Mouse (Mus musculus): Measurements from ENCODE around the gene Tmem86a. TPM values are rescaled to one million over a fixed set of nuclear protein-coding genes. Genes with fewer than 3 reads are reported as not detected.
A peak's percentile ranks its signal among the peaks of the same experiment; 100 is the strongest.
"Not testable (repeated sequence)": the region's sequence is repeated elsewhere in the genome, so short reads cannot be mapped to it uniquely, and the experiment has no call there.

Tmem86a gene
- polyA plus RNA-seq, 1 experiment from 2014 or later = 30.2 TPM

DNA sequence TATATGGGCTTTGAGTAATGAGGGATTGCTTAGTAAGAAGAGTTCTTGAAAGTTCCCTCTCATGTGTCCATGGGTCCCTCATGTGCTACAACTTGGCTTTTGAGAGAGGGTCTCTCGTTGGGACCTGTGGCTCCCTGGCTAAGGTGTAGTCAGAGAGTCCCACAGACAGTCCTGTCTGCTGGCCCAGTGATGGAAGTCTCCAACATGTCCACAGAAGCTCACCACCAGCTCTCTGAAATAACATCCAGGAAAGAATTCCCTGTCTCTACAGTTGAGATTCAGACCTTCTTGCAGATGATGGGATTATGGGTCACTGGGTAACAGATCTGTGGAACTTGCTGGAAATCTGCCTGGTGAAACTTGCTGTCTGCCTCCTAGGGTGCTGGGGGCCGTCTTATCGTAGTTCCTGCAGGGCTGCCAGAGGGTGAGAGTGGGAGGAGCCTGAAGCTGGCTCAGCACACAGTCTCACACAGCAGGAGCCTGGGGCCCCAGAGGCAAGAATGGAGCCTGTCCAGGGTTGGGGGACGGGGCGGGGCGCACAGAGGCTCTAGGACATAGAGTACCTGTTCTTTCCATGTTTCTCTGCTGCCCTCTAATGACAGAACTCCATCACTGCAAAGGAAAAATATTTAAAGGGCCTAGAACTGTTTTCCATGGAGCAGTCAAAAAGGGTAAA lies 34.9 kb upstream of the Tmem86a start:
- peak; percentile 97 for ATAC-seq (replicated peaks; ENCODE audit: low FRiP score)
- H3K9ac ChIP-seq = no peak overlapping the region

DNA sequence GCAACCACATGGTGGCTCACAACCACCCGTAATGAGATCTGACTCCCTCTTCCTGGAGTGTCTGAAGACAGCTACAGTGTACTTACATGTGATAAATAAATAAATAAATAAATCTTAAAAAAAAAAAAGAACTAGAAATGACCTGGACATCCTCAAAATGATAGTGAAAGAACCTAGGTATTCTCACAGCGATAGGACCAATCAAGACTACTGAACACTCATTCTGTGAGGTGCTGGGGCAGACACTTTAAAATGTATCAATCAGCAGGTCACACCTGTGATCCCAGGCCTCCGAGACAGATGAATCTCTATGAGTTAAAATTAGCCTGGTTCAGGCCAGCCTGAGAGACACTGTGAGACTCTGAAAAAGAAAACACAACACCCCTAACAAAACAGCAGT lies 33.8 kb upstream of the Tmem86a start:
- no peak for ATAC-seq (replicated peaks; ENCODE audit: low FRiP score)
- H3K4me2 ChIP-seq = no peak overlapping the region
- no peaks in the 10 kb centered on the region for H3K36me3 ChIP-seq
- H3K4me1 ChIP-seq = peaks cover 21% of the 10 kb centered on the region
- H3K9ac ChIP-seq = no peak overlapping the region
- H3K4me3 ChIP-seq (replicated peaks) = no peak overlapping the region
- H3K9me3 ChIP-seq (replicated peaks) = no peaks in the 10 kb centered on the region
- H3K27me3 ChIP-seq = peaks cover 3% of the 10 kb centered on the region; the same call in 1 of the 2 replicates
- 79% methylated on average over 3 of the region's 3 CpGs for WGBS
- H3K27ac ChIP-seq = no peak overlapping the region

More for the DNA sequence above, 34.9 kb upstream of the Tmem86a start:
- Histone ChIP-seq H3K9me3 (replicated peaks) (no peaks in the 10 kb centered on the region), H3K27me3 (peaks cover 2% of the 10 kb centered on the region; the same call in 1 of the 2 replicates), H3K4me3 (replicated peaks) (peak overlapping the region; percentile 17; the same call in 1 of the 2 replicates), H3K4me1 (peaks cover 17% of the 10 kb centered on the region), H3K36me3 (no peaks in the 10 kb centered on the region), H3K4me2 (peak overlapping the region; percentile 52), H3K27ac (peak overlapping the region; percentile 39)
- 7% methylated on average over 6 of the region's 6 CpGs for WGBS

DNA sequence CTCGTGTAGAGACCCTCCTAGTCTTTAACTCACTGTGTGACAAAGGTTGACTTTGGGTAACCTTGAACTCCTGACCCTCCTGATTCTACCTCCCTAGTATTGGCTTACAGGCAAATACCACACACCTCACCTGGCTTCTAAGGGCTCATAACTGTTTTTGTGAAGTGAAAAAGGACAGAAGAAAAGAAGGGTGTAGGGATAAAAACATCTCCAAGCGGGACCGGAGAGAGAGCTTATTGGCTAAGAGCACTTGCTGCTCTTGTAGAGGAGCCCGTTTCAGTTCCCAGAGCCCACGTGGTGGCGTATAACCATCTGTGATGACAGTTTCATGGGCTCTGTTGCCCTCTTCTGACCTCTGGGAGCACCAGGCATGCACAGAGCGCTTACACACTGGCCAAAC lies 33.3 kb upstream of the Tmem86a start:
- Histone ChIP-seq H3K4me2 (no peak overlapping the region), H3K9me3 (replicated peaks) (no peaks in the 10 kb centered on the region), H3K27me3 (peaks cover 3% of the 10 kb centered on the region; the same call in 1 of the 2 replicates), H3K4me1 (peaks cover 21% of the 10 kb centered on the region), H3K36me3 (no peaks in the 10 kb centered on the region), H3K27ac (no peak overlapping the region), H3K9ac (no peak overlapping the region), H3K4me3 (replicated peaks) (no peak overlapping the region)
- ATAC-seq (replicated peaks; ENCODE audit: low FRiP score) = no peak
- 43% methylated on average over 7 of the region's 7 CpGs for WGBS

DNA sequence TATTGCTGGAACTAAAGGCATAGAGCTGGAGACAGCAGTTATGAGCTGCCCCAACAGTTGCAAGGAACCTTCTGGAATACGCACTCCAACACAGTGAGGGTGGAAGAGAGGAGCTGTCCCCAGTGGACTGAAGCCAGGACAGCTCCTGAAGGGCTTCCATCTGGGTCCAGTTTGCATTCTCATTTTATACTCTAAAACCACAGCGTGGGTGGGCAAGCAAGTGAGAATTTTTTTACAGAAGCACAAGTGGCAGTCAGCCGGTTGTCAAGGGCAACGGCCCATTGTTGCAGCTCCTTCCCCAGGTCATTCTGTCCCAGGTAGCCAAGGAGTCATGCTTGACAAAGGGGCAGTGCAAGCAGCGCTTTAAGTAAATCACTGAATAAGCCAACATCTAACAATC lies 30.8 kb upstream of the Tmem86a start:
- no peak for ATAC-seq (replicated peaks; ENCODE audit: low FRiP score)
- 77% methylated on average over 5 of the region's 5 CpGs for WGBS
- Histone ChIP-seq H3K36me3 (no peaks in the 10 kb centered on the region), H3K9ac (no peak overlapping the region), H3K9me3 (replicated peaks) (no peaks in the 10 kb centered on the region), H3K4me3 (replicated peaks) (no peak overlapping the region), H3K4me1 (peaks cover 12% of the 10 kb centered on the region), H3K27ac (no peak overlapping the region), H3K4me2 (no peak overlapping the region), H3K27me3 (peaks cover 3% of the 10 kb centered on the region; the same call in 1 of the 2 replicates)

DNA sequence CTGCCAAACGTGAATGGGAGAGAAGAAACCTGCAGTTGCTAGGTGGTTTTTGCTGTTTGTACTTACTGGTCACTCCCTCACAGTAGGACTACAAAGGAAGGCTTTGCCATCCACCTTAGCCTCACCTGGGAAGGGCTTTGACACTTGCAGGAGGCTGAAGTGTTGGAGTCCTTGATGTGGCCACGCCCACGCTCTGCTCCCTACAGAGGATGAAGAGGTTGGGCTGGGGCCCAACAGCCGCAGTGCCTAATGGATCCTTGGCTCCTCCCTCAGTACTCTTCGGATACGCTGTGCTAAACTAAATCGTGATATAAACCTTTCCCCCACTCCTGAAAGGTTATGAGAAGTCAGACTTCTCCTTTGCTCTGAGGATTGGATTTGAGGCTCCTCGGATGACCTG lies 29.4 kb upstream of the Tmem86a start:
- Histone ChIP-seq H3K4me2 (peak overlapping the region; percentile 17; the same call in 1 of the 2 replicates), H3K9ac (no peak overlapping the region), H3K9me3 (replicated peaks) (no peaks in the 10 kb centered on the region), H3K27ac (no peak overlapping the region), H3K36me3 (no peaks in the 10 kb centered on the region), H3K4me3 (replicated peaks) (peak overlapping the region; percentile 1; the same call in 1 of the 2 replicates), H3K4me1 (peaks cover 4% of the 10 kb centered on the region; the same call in 1 of the 2 replicates), H3K27me3 (peaks cover 3% of the 10 kb centered on the region; the same call in 1 of the 2 replicates)
- 9% methylated on average over 8 of the region's 8 CpGs for WGBS
- ATAC-seq (replicated peaks; ENCODE audit: low FRiP score) = no peak

DNA sequence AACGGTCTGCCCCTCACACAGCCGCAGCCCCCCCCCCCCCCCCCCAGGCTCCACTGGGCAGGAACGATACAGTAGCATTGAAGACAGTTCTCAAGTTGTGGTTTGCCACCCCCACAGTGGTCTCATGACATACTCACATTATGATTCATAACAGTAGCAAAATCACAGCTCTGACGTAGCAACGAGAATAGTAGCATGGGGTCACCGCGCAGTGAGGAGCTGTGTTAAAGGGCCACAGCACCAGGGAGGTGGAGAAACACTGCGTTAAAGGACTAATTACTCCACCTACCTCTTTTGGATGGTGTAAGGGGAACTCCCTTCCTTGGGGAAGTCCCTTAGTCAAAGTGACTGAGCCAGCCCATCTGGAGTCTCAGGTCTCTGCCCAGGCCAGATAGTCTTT lies 27.9 kb upstream of the Tmem86a start:
- ATAC-seq (replicated peaks; ENCODE audit: low FRiP score) = no peak; the same call in 1 of the 2 replicates
- WGBS = 50% methylated on average over 8 of the region's 8 CpGs
- H3K9ac ChIP-seq = no peak overlapping the region
- peaks cover 3% of the 10 kb centered on the region; the same call in 1 of the 2 replicates for H3K27me3 ChIP-seq
- peaks cover 4% of the 10 kb centered on the region; the same call in 1 of the 2 replicates for H3K4me1 ChIP-seq
- H3K4me2 ChIP-seq = no peak overlapping the region
- no peak overlapping the region for H3K4me3 ChIP-seq (replicated peaks)
- H3K27ac ChIP-seq = no peak overlapping the region
- H3K36me3 ChIP-seq = no peaks in the 10 kb centered on the region
- H3K9me3 ChIP-seq (replicated peaks) = no peaks in the 10 kb centered on the region

DNA sequence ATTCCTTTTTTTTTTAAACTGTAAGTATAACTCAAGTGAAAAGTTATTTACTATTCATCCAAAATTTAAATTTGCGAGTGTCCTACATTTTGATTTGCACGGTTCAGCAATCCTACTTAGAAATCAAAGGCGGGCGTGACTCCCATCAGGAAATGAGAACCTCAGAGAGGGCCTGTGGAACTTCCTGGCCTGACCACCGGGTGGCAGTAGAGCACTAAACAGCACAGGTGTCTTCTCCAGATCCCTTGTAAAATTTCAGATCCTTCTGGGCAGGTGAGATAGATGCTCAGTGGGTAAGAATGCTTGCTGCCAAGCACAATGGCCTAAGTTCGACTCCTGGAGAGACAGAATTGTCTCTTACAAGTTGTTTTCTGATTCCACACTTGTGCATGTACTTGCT lies 26.9 kb upstream of the Tmem86a start:
- Histone ChIP-seq H3K4me3 (replicated peaks) (no peak overlapping the region), H3K4me1 (peaks cover 4% of the 10 kb centered on the region; the same call in 1 of the 2 replicates), H3K36me3 (no peaks in the 10 kb centered on the region), H3K4me2 (no peak overlapping the region), H3K9ac (no peak overlapping the region), H3K27ac (no peak overlapping the region), H3K27me3 (peaks cover 3% of the 10 kb centered on the region; the same call in 1 of the 2 replicates), H3K9me3 (replicated peaks) (no peaks in the 10 kb centered on the region)
- WGBS = 10% methylated on average over 6 of the region's 6 CpGs
- ATAC-seq (replicated peaks; ENCODE audit: low FRiP score) = no peak

DNA sequence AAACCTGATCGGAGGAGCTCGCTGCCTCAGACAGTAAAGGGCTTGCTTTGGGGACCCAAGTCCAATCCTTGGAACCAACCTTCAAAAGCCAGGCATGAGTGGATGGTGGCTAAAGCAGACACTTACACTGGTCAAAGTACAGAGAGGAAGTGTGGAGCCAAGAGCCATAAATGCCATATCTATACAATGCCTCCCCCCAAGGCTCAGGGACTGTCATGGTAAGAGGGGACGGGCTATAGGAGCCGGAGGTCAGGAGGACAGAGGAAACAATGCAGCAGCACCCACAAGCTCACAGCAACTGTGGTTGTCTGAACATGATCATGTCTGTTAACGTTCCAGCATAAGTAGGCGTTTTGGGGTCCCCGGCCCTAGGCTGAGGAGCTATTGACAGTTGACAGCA lies 25.9 kb upstream of the Tmem86a start:
- H3K4me2 ChIP-seq = no peak overlapping the region

DNA sequence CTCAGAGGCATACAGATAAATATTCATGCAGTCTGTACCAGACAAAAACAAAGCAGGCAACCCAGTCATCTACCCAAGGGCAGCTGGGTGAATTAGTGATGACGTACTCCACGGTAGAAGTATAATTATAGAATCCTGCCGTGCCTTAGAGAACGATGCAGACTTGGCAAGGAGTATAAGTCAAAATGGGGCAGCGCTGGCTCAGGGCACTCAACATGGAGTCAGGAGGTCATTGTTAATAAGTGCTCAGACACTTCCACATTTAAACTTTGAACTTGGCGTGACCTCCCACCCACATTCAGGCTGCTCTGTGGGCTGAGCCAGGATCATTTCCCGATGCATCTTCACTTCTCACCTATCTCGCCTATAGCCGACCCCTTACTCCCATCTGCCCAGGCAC lies 25.0 kb upstream of the Tmem86a start:
- WGBS = 76% methylated on average over 9 of the region's 9 CpGs
- peaks cover 4% of the 10 kb centered on the region; the same call in 1 of the 2 replicates for H3K4me1 ChIP-seq
- H3K27me3 ChIP-seq = peaks cover 2% of the 10 kb centered on the region; the same call in 1 of the 2 replicates
- H3K36me3 ChIP-seq = no peaks in the 10 kb centered on the region
- no peaks in the 10 kb centered on the region for H3K9me3 ChIP-seq (replicated peaks)
- H3K4me3 ChIP-seq (replicated peaks) = no peak overlapping the region
- no peak overlapping the region for H3K9ac ChIP-seq
- H3K4me2 ChIP-seq = no peak overlapping the region
- no peak for ATAC-seq (replicated peaks; ENCODE audit: low FRiP score)
- H3K27ac ChIP-seq = no peak overlapping the region

More for the DNA sequence above, 25.9 kb upstream of the Tmem86a start:
- no peaks in the 10 kb centered on the region for H3K9me3 ChIP-seq (replicated peaks)
- no peak overlapping the region for H3K27ac ChIP-seq
- no peak overlapping the region for H3K9ac ChIP-seq
- WGBS = 90% methylated on average over 7 of the region's 7 CpGs
- peaks cover 3% of the 10 kb centered on the region; the same call in 1 of the 2 replicates for H3K27me3 ChIP-seq
- no peak overlapping the region for H3K4me3 ChIP-seq (replicated peaks)
- H3K36me3 ChIP-seq = no peaks in the 10 kb centered on the region
- H3K4me1 ChIP-seq = peaks cover 4% of the 10 kb centered on the region; the same call in 1 of the 2 replicates
- ATAC-seq (replicated peaks; ENCODE audit: low FRiP score) = no peak

DNA sequence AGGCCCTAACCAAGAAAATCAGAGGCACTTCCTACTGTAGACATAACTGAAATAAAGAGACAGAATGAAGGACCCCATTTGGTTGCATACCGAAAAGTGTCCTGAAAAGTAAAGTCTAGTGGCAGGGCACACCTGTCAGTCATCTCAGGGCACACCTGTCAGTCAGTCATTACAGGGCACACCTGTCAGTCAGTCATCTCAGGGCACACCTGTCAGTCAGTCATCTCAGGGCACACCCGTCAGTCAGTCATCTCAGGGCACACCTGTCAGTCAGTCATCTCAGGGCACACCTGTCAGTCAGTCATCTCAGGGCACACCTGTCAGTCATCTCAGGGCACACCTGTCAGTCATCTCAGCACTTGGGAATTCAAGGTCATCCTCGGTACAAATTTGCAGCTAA lies 23.5 kb upstream of the Tmem86a start:
- not testable (repeated sequence) for H3K4me3 ChIP-seq (replicated peaks); H3K9me3 ChIP-seq (replicated peaks); H3K9ac ChIP-seq; H3K27me3 ChIP-seq; H3K4me1 ChIP-seq; H3K27ac ChIP-seq; ATAC-seq (replicated peaks; ENCODE audit: low FRiP score); H3K4me2 ChIP-seq; H3K36me3 ChIP-seq
- WGBS = 84% methylated on average over 3 of the region's 3 CpGs

DNA sequence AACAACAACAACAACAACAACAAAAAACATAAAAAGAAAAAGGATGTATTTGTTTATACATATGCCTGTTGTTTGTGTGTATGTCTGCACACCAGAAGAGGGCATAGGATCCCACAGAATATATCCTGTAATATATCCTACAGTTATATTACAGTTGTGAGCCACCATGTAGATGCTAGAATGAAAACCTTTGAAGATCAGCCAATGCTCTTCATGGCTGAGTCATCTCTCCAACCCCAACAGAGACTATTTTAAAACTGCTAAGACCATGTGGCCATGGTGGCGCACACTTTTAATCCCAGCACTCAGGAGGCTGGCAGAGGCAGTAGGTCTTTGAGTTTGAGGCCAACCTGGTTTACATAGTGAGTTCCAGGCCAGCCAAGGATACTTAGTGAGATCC lies 22.9 kb upstream of the Tmem86a start:
- no peak overlapping the region for H3K27ac ChIP-seq
- 94% methylated on average over 1 of the region's 1 CpGs for WGBS
- no peak overlapping the region for H3K9ac ChIP-seq
- no peak overlapping the region for H3K4me3 ChIP-seq (replicated peaks)
- no peaks in the 10 kb centered on the region for H3K36me3 ChIP-seq
- no peak overlapping the region for H3K4me2 ChIP-seq
- ATAC-seq (replicated peaks; ENCODE audit: low FRiP score) = no peak
- no peaks in the 10 kb centered on the region for H3K27me3 ChIP-seq
- no peaks in the 10 kb centered on the region for H3K4me1 ChIP-seq
- no peaks in the 10 kb centered on the region for H3K9me3 ChIP-seq (replicated peaks)

DNA sequence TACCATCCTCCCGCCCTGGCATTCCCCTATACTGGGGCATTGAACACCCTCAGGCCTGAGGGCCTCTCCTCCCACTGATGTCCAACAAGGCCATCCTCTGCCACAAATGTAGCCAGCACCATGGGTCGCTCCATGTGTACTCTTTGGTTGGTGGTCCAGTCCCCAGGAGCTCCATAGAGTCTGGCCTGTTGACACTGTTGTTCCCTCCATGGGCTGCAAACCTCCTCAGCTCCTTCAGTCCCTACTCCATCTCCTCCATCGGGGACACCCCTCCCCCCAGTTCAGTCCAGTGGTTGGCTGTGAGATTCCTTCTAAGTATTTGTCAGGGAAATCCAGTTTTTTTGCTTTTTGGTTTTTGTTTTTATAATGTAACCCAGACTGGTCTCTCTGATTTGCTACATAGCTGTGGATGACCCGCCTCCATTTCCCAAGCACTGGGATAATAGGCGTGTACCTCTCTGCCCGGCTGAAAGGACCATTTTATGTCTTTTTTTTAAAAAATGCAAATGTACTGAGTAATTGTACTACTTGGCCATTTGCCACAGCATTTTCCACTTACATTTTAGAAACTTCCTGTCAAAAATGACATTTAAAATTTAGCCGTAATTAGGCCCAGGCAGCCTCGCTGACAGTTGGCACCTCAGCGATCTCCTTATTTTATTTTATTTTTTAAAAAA lies 19.7 kb upstream of the Tmem86a start:
- Histone ChIP-seq H3K4me1 (no peaks in the 10 kb centered on the region), H3K4me3 (replicated peaks) (no peak overlapping the region), H3K9ac (no peak overlapping the region), H3K4me2 (no peak overlapping the region), H3K27me3 (no peaks in the 10 kb centered on the region), H3K27ac (no peak overlapping the region), H3K36me3 (no peaks in the 10 kb centered on the region), H3K9me3 (replicated peaks) (no peaks in the 10 kb centered on the region)
- WGBS = 78% methylated on average over 9 of the region's 9 CpGs
- ATAC-seq (replicated peaks; ENCODE audit: low FRiP score) = no peak
